Mouse (Mus musculus) midbrain, embryonic 14.5 days (tissue): ENCODE results near the gene AC153137.1. TPM values are rescaled to one million over a fixed set of nuclear protein-coding genes. Genes with fewer than 3 reads are reported as not detected.

Experiments used
- ATAC-seq: fragments of 200-750 bp; cut with Nextera tagmentation; 2 replicates; pipeline ENCODE4 v1.8.0; 2017; ENCODE audit warnings: moderate number of reproducible peaks, moderate library complexity; ENCODE audit not compliant: low FRiP score, low TSS enrichment
- DNase-seq: peaks from one replicate; pipeline ENCODE4 v3.0.0-alpha.2; 2015
- H3K27ac ChIP-seq: fragments of 300-500 bp; sonication (generic); replicated peaks from 2 replicates; pipeline ENCODE4 v1.5.1; 2014; ENCODE audit warnings: mild to moderate bottlenecking, low read depth, low read length, moderate library complexity
- H3K27me3 ChIP-seq: fragments of 300-500 bp; sonication (generic); 2 replicates; pipeline ENCODE4 v1.6.1; 2014; ENCODE audit warnings: low read length, control low read depth, mixed read lengths; ENCODE audit not compliant: control insufficient read depth, insufficient read depth
- H3K36me3 ChIP-seq: fragments of 300-500 bp; sonication (generic); 2 replicates; pipeline ENCODE4 v1.6.1; 2014; ENCODE audit warnings: low read length, control low read depth; ENCODE audit not compliant: control insufficient read depth, insufficient read depth
- H3K4me1 ChIP-seq: fragments of 300-500 bp; sonication (generic); 2 replicates; pipeline ENCODE4 v1.6.1; 2014; ENCODE audit warnings: mild to moderate bottlenecking, antibody characterized with exemption, low read length, control low read depth; ENCODE audit not compliant: control insufficient read depth, insufficient read depth
- H3K4me2 ChIP-seq: fragments of 300-500 bp; sonication (generic); 2 replicates; pipeline ENCODE4 v1.6.1; 2014; ENCODE audit warnings: mild to moderate bottlenecking, low read length, moderate library complexity
- H3K4me3 ChIP-seq: fragments of 300-500 bp; sonication (generic); replicated peaks from 2 replicates; pipeline ENCODE4 v1.5.1; 2014; ENCODE audit warnings: low read depth, low read length
- H3K9ac ChIP-seq: fragments of 300-500 bp; sonication (generic); replicated peaks from 2 replicates; pipeline ENCODE4 v1.6.1; 2014; ENCODE audit warnings: mild to moderate bottlenecking, low read length, moderate library complexity
- H3K9me3 ChIP-seq: fragments of 300-500 bp; sonication (generic); 2 replicates; pipeline ENCODE4 v1.6.1; 2016; ENCODE audit warnings: low read length, control low read depth, mixed read lengths; ENCODE audit not compliant: control insufficient read depth
- WGBS: fragments of 180-500 bp; shearing (Covaris S2); extraction: QIAGEN DNeasy Blood & Tissue Kit; methylation state at CpG from one replicate; pipeline ENCODE4 v1.1.7; 2014; 5-methylcytosine and 5-hydroxymethylcytosine counted together
- polyA plus RNA-seq: library from polyadenylated mRNA; unstranded; fragments of >200 nt; fragmentation: Nextera tagmentation; extraction: Ambion mirVana; gene quantifications from 2 replicates; pipeline ENCODE4 v1.2.1, GENCODE M21; 2014

Gene AC153137.1
- polyA plus RNA-seq, 1 experiment from 2014 or later, result not detected

- Histone ChIP-seq H3K9ac (peak overlapping the region; percentile 82), H3K4me1 (peaks cover 20% of the 10 kb centered on the region), H3K9me3 (no peaks in the 10 kb centered on the region), H3K27ac (peak overlapping the region; percentile 100), H3K36me3 (peaks cover 8% of the 10 kb centered on the region), H3K4me3 (peak overlapping the region; percentile 63), H3K4me2 (peak overlapping the region; percentile 59), H3K27me3 (no peaks in the 10 kb centered on the region)
- ATAC-seq, result peak; percentile 99
- peak; percentile 100 for DNase-seq
- under 1% methylated on average over 61 of the region's 66 CpGs for WGBS
These were observed 27.9 kb downstream of the AC153137.1 start for GRCm38 (mm10) chr1:30949710-30950455.

GRCm38 (mm10) chr1:30948950-30949639, 28.7 kb downstream of the AC153137.1 start:
- Histone ChIP-seq H3K4me1 (peaks cover 20% of the 10 kb centered on the region), H3K27ac (peak overlapping the region; percentile 100), H3K4me3 (peak overlapping the region; percentile 63), H3K9ac (peak overlapping the region; percentile 75), H3K27me3 (no peaks in the 10 kb centered on the region), H3K36me3 (peaks cover 16% of the 10 kb centered on the region), H3K9me3 (no peaks in the 10 kb centered on the region), H3K4me2 (peak overlapping the region; percentile 55)
- DNase-seq, result peak; percentile 77
- under 1% methylated on average over 77 of the region's 85 CpGs for WGBS
- peak; percentile 62 for ATAC-seq

GRCm38 (mm10) chr1:30948361-30948949, 29.3 kb downstream of the AC153137.1 start:
- H3K4me3 ChIP-seq, result peak overlapping the region; percentile 63
- peak overlapping the region; percentile 100 for H3K27ac ChIP-seq
- H3K9ac ChIP-seq, result peak overlapping the region; percentile 75
- no peaks in the 10 kb centered on the region for H3K9me3 ChIP-seq
- peak overlapping the region; percentile 55 for H3K4me2 ChIP-seq
- no peaks in the 10 kb centered on the region for H3K27me3 ChIP-seq
- DNase-seq, result peak; percentile 79
- under 1% methylated on average over 16 of the region's 16 CpGs for WGBS
- H3K4me1 ChIP-seq, result peaks cover 20% of the 10 kb centered on the region
- no peak for ATAC-seq
- peaks cover 23% of the 10 kb centered on the region for H3K36me3 ChIP-seq

DNA sequence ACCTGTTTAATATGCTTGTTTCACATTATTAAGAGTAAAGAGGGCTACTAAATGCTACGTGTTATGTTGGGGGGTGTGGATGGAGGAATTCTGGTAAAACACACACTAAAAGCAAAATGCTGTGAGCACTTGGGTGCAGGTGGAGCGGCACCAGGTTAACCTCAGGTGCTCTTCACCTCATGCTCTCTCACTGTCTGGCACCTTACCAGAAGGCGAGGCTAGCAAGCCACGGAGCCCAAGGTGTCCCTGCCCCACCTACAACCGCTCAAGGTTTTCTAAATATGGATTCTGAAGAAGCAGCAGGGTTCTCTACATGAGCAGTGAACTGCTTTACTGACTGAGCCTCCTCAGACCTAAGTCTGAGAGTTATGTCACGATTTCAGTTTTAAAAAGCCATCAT, 32.6 kb downstream of the AC153137.1 start:
- H3K27me3 ChIP-seq, result no peaks in the 10 kb centered on the region
- WGBS, result 97% methylated on average over 6 of the region's 6 CpGs
- no peak overlapping the region for H3K27ac ChIP-seq
- no peak overlapping the region for H3K9ac ChIP-seq
- H3K4me1 ChIP-seq, result peaks cover 14% of the 10 kb centered on the region
- no peak overlapping the region for H3K4me2 ChIP-seq
- DNase-seq (no peak), ATAC-seq (no peak)
- H3K4me3 ChIP-seq, result no peak overlapping the region
- no peaks in the 10 kb centered on the region for H3K9me3 ChIP-seq
- H3K36me3 ChIP-seq, result peaks cover 37% of the 10 kb centered on the region

DNA sequence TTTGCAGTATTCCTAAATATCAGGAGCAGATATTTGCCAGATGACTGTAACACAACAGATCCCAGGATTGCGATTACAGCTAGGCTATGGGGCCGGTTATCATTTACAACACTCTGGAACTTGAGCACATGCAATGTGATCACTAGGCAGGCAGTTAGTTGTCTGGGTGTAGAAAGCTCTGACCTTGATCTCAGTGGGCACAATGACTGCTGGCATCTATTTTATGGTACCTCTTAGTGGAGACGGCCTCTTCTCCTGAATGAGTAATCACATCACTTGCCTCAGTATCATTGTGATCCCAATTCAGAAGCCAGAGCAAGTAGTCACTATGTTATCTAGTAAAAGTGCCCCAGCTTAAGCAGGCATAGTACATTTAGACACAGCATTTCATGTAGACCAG, 37.2 kb downstream of the AC153137.1 start:
- WGBS, result 86% methylated on average over 3 of the region's 3 CpGs
- H3K9me3 ChIP-seq, result no peaks in the 10 kb centered on the region
- no peak overlapping the region for H3K4me3 ChIP-seq
- H3K27me3 ChIP-seq, result no peaks in the 10 kb centered on the region
- DNase-seq (no peak), ATAC-seq (0 out of 2 replicates have a peak, but pooled peaks have one; percentile 24)
- no peak overlapping the region for H3K27ac ChIP-seq
- no peak overlapping the region for H3K4me2 ChIP-seq
- no peak overlapping the region for H3K9ac ChIP-seq
- no peaks in the 10 kb centered on the region for H3K4me1 ChIP-seq
- H3K36me3 ChIP-seq, result peaks cover 34% of the 10 kb centered on the region

GRCm38 (mm10) chr1:30938392-30938791, 39.4 kb downstream of the AC153137.1 start:
- DNase-seq (no peak), ATAC-seq (no peak)
- H3K27me3 ChIP-seq, result no peaks in the 10 kb centered on the region
- peaks cover 14% of the 10 kb centered on the region for H3K36me3 ChIP-seq
- H3K4me3 ChIP-seq, result no peak overlapping the region
- H3K27ac ChIP-seq, result no peak overlapping the region
- no peaks in the 10 kb centered on the region for H3K9me3 ChIP-seq
- H3K9ac ChIP-seq, result no peak overlapping the region
- WGBS, result 81% methylated on average over 7 of the region's 7 CpGs
- H3K4me2 ChIP-seq, result no peak overlapping the region
- H3K4me1 ChIP-seq, result no peaks in the 10 kb centered on the region

- Histone ChIP-seq H3K9ac (no peak overlapping the region), H3K4me1 (no peaks in the 10 kb centered on the region), H3K4me2 (no peak overlapping the region), H3K36me3 (peaks cover 10% of the 10 kb centered on the region), H3K27me3 (no peaks in the 10 kb centered on the region), H3K4me3 (no peak overlapping the region), H3K27ac (no peak overlapping the region), H3K9me3 (no peaks in the 10 kb centered on the region)
- WGBS, result 65% methylated on average over 8 of the region's 8 CpGs
- ATAC-seq (no peak), DNase-seq (no peak)
These were observed 40.3 kb downstream of the AC153137.1 start for GRCm38 (mm10) chr1:30937396-30937965.

DNA sequence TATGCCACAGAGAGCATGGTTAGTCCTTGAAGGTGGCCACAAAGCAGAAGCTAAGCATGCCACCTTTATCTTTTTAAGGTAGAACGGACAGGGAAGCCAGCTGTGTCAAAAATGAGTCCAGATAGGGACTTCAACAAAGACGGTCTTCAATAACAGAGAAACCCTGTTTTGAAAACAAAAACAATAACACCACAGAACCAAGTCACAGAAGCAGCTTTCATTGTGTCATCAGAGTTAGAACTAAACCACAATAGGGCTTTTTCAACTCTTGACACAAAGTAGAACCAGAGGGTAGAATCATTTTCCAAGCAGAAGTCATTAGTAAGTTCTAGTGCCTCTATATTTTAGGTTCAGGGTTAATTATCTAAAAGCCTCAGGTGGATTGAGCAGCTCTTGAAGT, 41.3 kb downstream of the AC153137.1 start:
- 81% methylated on average over 2 of the region's 2 CpGs for WGBS
- Histone ChIP-seq H3K9ac (no peak overlapping the region), H3K36me3 (peaks cover 10% of the 10 kb centered on the region), H3K4me1 (no peaks in the 10 kb centered on the region), H3K27ac (no peak overlapping the region), H3K4me3 (no peak overlapping the region), H3K4me2 (no peak overlapping the region), H3K27me3 (no peaks in the 10 kb centered on the region), H3K9me3 (no peaks in the 10 kb centered on the region)
- DNase-seq (no peak), ATAC-seq (no peak)
